Mouse (Mus musculus): ENCODE measurements around the gene Nelfb.

The Nelfb gene

GRCm38 (mm10) chr2:25176573-25176972, 34.7 kb downstream of the Nelfb start:
- no peak for DNase-seq (ENCODE audit: low read depth, low spot score)

DNA sequence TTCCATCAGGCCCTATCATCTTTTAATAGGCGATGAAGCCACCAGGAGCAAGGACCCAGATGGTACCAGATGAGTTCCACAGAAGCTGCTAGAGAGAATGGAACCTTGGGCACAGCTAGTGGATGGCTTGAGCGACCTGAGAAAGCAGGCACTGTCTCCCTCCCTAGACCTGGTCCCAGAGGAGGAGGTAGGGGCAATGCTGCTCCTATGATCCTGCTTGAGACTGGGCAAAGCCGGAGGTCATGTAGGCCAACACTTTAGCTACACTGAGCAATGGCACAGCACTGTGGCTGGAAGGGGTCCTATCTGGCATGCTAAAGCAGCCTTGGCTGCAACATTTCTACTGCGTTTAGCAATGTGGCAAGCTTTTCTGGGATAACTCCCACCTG, 35.6 kb downstream of the Nelfb start:
- DNase-seq (ENCODE audit: low read depth, low spot score) = no peak

- DNase-seq (ENCODE audit: low read depth, low spot score) = no peak
Observed at GRCm38 (mm10) chr2:25174866-25175689, 36.2 kb downstream of the Nelfb start.

DNA sequence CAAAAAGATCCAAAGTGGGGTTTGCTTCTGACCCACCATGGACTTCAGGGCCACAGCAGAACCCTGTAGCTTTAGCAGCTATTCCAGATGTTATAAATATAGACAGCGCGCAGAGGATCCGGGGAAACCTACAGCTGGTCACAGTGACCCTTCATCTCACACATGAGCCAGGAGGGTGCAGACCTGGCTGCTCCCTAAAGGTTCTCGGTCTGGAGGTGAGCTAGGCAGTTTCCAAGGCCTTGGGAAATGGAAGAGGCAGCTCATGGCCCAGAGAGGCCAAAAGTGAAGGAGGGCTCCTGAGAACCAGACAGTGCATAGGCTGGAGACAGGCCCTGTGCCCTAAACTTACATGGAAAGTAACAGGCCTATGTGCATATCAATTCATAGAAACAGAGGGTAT, 37.5 kb downstream of the Nelfb start:
- no peak for DNase-seq (ENCODE audit: low read depth, low spot score)

DNA sequence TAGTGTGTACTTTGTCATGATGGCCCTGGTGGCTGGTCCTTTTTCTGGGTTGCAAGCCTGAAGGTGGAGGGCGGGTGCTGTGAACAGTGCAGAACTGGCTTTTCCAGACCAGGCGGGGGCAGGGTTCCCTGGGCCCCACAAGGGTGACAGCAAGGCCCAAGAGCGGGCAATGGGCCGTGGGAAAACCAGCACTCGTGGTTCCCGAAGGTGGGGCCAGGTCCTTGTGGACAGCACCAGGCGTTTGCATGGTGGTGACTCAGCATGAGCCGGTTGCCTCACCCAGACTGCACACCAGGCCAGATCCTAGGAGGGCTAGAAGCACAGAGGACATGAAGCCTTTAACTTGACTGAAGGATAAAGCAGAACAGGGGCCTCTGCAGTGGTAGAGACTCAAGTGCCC, 38.7 kb downstream of the Nelfb start:
- no peak for DNase-seq (ENCODE audit: low read depth, low spot score)

DNA sequence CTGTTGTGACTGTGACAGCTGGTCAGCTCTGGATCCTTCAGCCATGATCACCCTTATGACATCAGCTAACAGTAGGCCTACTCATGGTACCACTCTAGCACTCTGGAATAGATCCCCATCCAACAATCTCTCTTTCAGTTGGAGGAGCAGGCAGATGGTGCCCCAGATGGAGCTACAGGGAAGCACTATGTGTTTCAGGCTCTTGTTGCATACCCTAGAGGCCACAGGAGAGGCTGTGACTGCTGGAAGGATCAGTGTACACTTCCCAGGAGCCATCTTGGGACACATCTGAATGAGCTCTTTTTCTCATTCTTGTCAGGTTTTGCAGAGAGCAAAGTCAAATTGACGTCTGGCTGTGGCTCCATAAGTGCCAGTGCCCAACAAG, 39.5 kb downstream of the Nelfb start:
- no peak for DNase-seq (ENCODE audit: low read depth, low spot score)

- DNase-seq (ENCODE audit: low read depth, low spot score) = no peak
Observed at GRCm38 (mm10) chr2:25171101-25171768, 40.1 kb downstream of the Nelfb start.

- DNase-seq (ENCODE audit: low read depth, low spot score) = no peak
Observed at GRCm38 (mm10) chr2:25170326-25171100, 40.8 kb downstream of the Nelfb start.

DNA sequence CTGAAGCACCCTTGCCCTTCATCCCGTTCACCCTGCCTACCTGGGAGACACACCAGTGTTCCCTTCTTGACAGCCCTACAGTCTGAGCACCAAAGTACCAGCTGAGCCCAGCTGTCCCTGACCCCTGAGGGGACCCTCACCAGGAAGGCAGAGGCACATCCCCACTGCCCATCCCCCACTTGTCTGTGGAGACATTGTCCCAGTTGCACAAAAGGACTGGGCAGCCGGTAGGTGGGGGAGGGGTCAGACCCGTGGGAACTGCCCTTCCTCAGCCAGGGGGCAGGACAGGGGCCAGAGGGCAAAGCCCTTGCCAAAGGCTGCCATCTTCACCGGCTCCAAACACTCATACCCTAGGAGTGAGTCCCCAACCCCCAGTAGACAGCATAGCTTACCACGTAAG, 41.5 kb downstream of the Nelfb start:
- no peak for DNase-seq (ENCODE audit: low read depth, low spot score)

- DNase-seq (ENCODE audit: low read depth, low spot score) = no peak
Observed at GRCm38 (mm10) chr2:25168665-25168978, 42.7 kb downstream of the Nelfb start.

DNA sequence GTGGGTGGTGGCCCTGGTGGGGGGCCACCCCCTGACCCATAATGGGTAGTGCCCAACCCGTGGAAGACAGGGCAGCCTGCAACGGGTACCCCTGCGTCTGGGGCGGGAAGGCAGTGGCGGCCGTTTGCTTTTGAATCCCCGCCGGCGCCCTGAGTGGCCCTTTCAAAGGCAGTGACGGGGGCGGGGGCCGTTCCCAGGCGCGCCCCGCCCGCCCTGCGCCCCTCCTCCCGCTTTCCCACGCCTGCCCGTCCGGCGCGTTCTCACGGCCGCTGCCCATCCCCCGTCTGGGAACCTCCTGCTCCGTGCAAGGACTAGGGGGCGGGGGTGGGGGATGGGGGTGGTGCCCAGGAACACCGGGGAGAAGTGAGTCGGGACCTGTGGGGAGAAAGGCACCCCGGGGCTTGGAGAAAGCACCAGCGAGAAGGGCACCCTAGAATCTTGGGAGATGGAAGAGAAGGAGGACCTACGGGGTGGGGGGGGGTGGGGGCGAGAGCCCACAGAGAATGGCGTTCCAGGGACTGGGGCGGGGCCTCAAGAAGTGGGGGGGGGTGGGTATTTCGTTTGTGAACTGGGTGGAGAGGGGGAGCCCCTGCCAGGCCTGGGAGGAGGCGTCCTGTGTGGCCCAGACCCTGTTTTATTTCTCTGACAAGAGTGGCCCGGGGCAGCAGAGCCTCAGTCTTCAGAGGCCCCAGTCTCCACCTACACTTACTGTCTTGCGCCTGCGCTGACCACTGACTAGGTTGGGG, 43.2 kb downstream of the Nelfb start:
- no peak for DNase-seq (ENCODE audit: low read depth, low spot score)

- no peak for DNase-seq (ENCODE audit: low read depth, low spot score)
Observed at GRCm38 (mm10) chr2:25167481-25167880, 43.8 kb downstream of the Nelfb start.

DNA sequence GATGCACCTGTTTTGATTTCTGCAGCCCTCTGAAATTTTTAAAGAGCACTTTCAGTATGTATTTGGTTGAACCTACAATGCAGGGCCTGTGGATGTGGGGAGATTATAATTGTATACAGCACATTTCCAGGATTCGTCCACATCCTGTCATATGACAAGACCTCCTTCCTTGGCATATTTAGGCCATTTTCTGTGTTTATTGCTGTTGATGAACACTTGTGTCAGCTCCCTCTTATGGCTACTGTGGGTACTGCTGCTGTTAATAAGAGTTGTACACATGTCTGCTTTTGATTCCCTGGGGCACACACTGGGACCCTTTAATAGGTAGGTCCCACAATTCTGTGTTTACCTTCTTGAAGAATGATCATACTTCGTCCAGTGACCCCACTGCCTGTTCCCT, 53.6 kb downstream of the Nelfb start:
- no peak for DNase-seq (ENCODE audit: low read depth, low spot score)

DNA sequence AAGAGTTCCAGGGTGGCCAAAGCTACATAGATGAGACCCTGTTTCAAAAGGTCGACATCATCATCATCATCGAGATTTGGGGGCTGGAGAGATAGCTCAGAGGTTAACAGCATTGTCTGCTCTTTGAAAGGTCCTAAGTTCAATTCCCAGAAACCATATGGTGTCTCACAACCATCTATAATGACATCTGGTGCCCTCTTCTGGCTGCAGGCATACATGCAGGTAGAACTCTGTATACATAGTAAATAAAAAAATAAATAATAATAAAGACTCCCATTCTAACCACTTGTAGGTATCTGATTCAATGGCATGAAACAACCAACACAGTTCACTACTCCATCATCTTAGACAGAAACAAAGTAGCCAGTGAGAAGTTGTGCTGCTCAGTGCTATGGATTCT, 54.3 kb downstream of the Nelfb start:
- no peak for DNase-seq (ENCODE audit: low read depth, low spot score)

- DNase-seq (ENCODE audit: low read depth, low spot score) = no peak
Observed at GRCm38 (mm10) chr2:25156177-25156576, 55.1 kb downstream of the Nelfb start.

DNA sequence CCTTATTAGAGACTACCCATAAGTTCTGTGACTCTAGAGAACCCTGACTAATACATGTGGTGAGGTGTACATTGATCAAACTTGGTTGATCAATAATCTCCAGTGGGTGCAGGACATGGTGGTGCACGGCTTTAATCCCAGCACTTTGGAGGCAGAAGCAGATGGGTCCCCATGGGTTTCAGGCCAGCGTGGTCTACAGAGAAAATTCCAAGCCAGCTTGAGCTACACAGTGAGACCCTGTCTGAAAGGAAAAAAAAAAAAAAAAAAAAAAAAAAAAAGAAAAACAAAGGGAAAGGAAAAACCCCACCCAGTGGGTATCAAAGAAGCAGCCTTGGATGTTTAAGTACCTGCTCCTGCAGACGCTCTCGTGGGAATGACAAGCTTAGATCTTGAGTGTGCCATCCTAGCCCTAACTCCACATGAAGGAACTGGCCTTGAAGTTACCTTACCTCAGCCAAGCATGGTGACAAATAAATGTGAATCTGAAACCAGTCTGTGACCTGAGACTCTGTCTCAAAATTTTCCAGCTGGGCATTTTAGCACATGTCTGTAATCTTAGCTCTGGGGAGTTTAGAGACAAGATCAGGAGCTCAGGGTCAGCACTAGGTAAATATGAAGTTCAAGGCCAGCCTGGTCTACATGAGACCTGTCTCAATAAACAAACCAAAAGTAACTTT, 59.9 kb downstream of the Nelfb start:
- no peak for DNase-seq (ENCODE audit: low read depth, low spot score)

Data from telencephalon, adult 2 months (tissue).